Mouse (Mus musculus) limb, embryonic 13.5 days (tissue): ENCODE measurements around the gene Ttll11. TPM values are rescaled to one million over a fixed set of nuclear protein-coding genes. Genes with fewer than 3 reads are reported as not detected.

Experiments used
- ATAC-seq: fragments of 200-750 bp; cut with Nextera tagmentation; 2 replicates; pipeline ENCODE4 v1.8.0; 2017; ENCODE audit warnings: low read depth, moderate number of reproducible peaks, moderate TSS enrichment; ENCODE audit not compliant: low FRiP score
- H3K27ac ChIP-seq: fragments of 300-500 bp; sonication (generic); 2 replicates; pipeline ENCODE4 v1.5.1; 2015; ENCODE audit warnings: inconsistent platforms, mild to moderate bottlenecking, moderate library complexity
- H3K27me3 ChIP-seq: fragments of 300-500 bp; sonication (generic); 2 replicates; pipeline ENCODE4 v1.6.1; 2015; ENCODE audit warnings: mild to moderate bottlenecking, inconsistent platforms
- H3K36me3 ChIP-seq: fragments of 300-500 bp; sonication (generic); 2 replicates; pipeline ENCODE4 v1.6.1; 2015; ENCODE audit warnings: inconsistent platforms, mild to moderate bottlenecking, moderate library complexity
- H3K4me1 ChIP-seq: fragments of 300-500 bp; sonication (generic); 2 replicates; pipeline ENCODE4 v1.6.1; 2015; ENCODE audit warnings: inconsistent platforms
- H3K4me2 ChIP-seq: fragments of 300-500 bp; sonication (generic); replicated peaks from 2 replicates; pipeline ENCODE4 v1.6.1; 2015; ENCODE audit warnings: inconsistent platforms, mild to moderate bottlenecking, moderate library complexity
- H3K4me3 ChIP-seq: fragments of 300-500 bp; sonication (generic); 2 replicates; pipeline ENCODE4 v1.5.1; 2015; ENCODE audit warnings: moderate library complexity, mild to moderate bottlenecking, inconsistent platforms
- H3K9ac ChIP-seq: fragments of 300-500 bp; sonication (generic); 2 replicates; pipeline ENCODE4 v1.6.1; 2015; ENCODE audit warnings: mild to moderate bottlenecking, inconsistent platforms
- H3K9me3 ChIP-seq: fragments of 300-500 bp; sonication (generic); 2 replicates; pipeline ENCODE4 v1.6.1; 2016; ENCODE audit warnings: inconsistent platforms
- WGBS: fragments of 180-500 bp; shearing (Covaris S2); methylation state at CpG from one replicate; pipeline ENCODE4 v1.1.7; 2015; 5-methylcytosine and 5-hydroxymethylcytosine counted together
- polyA plus RNA-seq: library from polyadenylated mRNA; unstranded; fragments of >200 nt; fragmentation: Nextera tagmentation; extraction: Ambion mirVana; gene quantifications from 2 replicates; pipeline ENCODE4 v1.2.1, GENCODE M21; 2015

Gene Ttll11
- polyA plus RNA-seq, 1 experiment from 2014 or later: 0.85 TPM

DNA sequence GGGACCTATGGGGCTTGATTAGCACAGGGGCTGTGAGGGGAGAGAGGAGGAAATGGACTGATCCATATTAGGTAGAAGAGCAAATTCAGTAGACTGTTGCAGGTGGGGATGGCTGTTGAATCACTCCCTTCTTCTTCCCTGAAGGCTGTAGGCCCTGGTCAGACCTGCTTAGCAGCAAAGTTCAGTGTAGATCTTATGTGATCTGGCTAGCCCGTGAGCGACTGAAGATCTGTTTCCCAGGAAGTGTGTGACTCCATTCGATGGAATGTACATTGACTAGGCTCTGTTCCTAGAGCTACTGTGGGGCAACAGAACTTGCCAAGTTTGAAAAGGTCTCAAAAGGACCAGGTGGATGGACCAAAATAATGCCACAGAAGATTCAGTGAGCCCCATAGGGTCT is 276.5 kb downstream of the Ttll11 start:
- H3K27me3 ChIP-seq: no peaks in the 10 kb centered on the region
- H3K4me2 ChIP-seq: no peak overlapping the region
- no peaks in the 10 kb centered on the region for H3K9me3 ChIP-seq
- H3K4me1 ChIP-seq: peaks cover 68% of the 10 kb centered on the region
- peak overlapping the region; percentile 73 for H3K27ac ChIP-seq
- 94% methylated on average over 3 of the region's 3 CpGs for WGBS
- H3K4me3 ChIP-seq: no peak overlapping the region
- peaks cover 24% of the 10 kb centered on the region for H3K36me3 ChIP-seq
- no peak overlapping the region for H3K9ac ChIP-seq
- ATAC-seq: no peak

DNA sequence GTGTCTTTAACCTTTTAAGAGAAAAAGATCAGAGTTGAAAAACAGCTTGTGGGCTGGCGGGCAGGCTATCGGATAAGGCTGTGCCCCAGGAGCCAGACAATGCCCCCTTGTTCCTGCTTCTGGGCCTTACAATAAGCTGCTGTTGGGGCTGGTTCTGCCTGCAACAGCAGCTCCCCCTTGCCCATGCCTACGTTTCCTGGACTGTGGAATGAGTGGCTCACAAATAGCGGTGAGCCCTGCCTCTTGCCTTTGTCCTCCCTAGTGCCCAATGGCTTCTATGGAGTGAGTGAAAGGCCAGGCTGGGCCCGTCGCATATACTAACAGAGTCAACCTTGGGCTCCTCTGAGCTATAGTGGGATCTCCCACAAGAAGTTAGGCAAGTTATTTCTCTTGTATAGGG is 277.1 kb downstream of the Ttll11 start:
- Histone ChIP-seq H3K9ac (no peak overlapping the region), H3K4me1 (peaks cover 74% of the 10 kb centered on the region), H3K4me3 (no peak overlapping the region), H3K27me3 (no peaks in the 10 kb centered on the region), H3K36me3 (peaks cover 18% of the 10 kb centered on the region), H3K27ac (peak overlapping the region; percentile 73), H3K4me2 (no peak overlapping the region), H3K9me3 (no peaks in the 10 kb centered on the region)
- ATAC-seq: peak; percentile 33; the same call in 1 of the 2 replicates
- 72% methylated on average over 6 of the region's 6 CpGs for WGBS

DNA sequence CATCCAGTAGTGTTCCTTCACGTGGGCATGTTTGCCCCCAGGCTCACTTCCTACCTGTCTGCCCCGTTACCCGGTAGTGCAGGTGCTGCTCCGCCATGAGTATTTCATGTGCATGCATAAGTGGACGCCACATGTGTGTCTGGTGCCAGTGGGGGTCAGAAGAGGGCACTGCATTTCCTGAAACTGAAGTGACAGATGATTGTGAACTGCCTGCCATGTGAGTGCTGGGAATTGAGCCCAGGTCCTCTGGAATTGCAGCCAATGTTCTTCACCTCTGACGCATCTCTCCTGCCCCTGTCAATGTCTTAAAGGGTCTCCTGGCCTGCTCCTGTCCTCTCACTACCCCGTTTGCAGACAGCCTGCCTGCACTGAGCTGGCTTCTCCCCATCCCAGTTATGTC is 277.7 kb downstream of the Ttll11 start:
- peaks cover 77% of the 10 kb centered on the region for H3K4me1 ChIP-seq
- no peak overlapping the region for H3K4me3 ChIP-seq
- no peak overlapping the region for H3K4me2 ChIP-seq
- no peak for ATAC-seq
- WGBS: 83% methylated on average over 7 of the region's 7 CpGs
- H3K9me3 ChIP-seq: no peaks in the 10 kb centered on the region
- H3K9ac ChIP-seq: no peak overlapping the region
- H3K36me3 ChIP-seq: peaks cover 14% of the 10 kb centered on the region
- no peaks in the 10 kb centered on the region for H3K27me3 ChIP-seq
- peak overlapping the region; percentile 73 for H3K27ac ChIP-seq

Other genes starting within 250 kb of the Ttll11 start
- gene Ndufa8, start 69.5 kb upstream of the Ttll11 start, polyA plus RNA-seq: 200 and 208 TPM in 2 replicates
- 0.36 TPM in 1 of 2 replicates, not detected in the other for gene Morn5, start 69.5 kb upstream of the Ttll11 start, polyA plus RNA-seq
- gene Lhx6, start 125.5 kb upstream of the Ttll11 start, polyA plus RNA-seq: 0.92 and 1.1 TPM in 2 replicates
- gene Mrrf, start 156.5 kb upstream of the Ttll11 start, polyA plus RNA-seq: 23.8 and 31.3 TPM in 2 replicates
- 85.9 and 94.2 TPM in 2 replicates for gene Rbm18, start 156.9 kb upstream of the Ttll11 start, polyA plus RNA-seq